Mouse (Mus musculus) thymus, postnatal 4 days (tissue): ENCODE measurements around the gene Tmem115.
"Not testable (repeated sequence)": the region's sequence is repeated elsewhere in the genome, so short reads cannot be mapped to it uniquely, and the experiment has no call there.

Source experiments
- DNase-seq: peaks from one replicate; pipeline ENCODE4 v3.0.0; 2021

Gene Tmem115

DNA sequence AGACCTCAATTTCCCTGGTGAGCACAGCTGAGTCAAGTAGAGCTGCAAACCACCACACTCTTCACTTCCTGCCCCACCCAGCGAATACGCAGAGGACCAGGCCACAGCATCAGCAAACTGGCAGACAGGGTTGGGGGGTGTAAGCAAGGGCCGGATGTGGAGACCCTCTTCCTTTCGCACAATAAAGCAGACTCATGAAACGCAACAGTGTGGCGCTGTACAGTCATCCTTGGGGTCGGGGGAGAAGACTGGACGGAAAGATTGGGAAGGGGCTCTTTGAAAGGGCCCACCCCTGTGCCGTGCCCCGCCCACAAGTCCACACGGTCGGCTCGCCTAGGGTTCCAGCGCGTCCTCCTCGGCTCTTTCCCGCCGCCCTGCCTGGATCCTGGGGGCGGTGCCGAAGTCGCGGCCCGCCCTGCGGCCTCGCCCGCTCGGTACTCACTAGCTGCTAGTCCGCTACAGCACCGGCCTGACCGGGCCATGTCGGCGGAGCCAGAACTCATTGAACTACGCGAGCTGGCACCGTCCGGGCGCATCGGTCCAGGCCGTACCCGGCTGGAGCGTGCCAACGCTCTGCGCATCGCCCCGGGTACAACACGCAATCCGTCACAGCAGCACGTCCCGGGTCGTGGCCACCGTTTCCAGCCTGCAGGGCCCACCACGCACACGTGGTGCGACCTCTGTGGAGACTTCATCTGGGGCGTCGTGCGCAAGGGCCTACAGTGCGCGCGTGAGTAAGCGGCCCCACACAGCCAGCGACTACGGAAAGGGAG lies 17.6 kb downstream of the Tmem115 start, which contains the start of gene Rassf1:
Gene Rassf1 (plus strand): TSS at position 439 of the 773 bp plus-strand sequence.
- DNase-seq: peak; percentile 76

DNA sequence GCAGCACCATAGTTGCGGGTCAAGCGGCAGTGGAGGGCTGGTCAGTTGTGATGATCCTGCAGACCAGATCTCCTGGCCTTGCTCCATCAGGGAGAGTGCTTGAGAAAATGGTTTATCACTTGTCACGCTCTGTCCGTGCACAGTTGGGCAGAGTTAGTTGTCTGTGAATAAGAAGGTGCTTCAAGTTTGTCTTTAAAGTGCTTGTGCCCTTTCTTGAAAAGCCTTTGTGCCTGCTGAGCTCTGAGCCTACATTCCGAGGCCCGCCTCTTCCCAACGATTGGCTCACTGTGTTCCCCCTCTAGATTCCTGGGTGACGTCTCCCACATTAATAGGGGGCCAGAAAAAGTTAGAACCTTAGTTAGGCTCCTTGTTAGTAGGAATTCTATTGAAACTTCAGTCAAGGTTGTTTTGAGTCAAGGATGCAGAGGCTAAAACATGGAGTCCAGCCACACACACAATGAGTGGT lies 18.2 kb downstream of the Tmem115 start:
- no peak for DNase-seq

DNA sequence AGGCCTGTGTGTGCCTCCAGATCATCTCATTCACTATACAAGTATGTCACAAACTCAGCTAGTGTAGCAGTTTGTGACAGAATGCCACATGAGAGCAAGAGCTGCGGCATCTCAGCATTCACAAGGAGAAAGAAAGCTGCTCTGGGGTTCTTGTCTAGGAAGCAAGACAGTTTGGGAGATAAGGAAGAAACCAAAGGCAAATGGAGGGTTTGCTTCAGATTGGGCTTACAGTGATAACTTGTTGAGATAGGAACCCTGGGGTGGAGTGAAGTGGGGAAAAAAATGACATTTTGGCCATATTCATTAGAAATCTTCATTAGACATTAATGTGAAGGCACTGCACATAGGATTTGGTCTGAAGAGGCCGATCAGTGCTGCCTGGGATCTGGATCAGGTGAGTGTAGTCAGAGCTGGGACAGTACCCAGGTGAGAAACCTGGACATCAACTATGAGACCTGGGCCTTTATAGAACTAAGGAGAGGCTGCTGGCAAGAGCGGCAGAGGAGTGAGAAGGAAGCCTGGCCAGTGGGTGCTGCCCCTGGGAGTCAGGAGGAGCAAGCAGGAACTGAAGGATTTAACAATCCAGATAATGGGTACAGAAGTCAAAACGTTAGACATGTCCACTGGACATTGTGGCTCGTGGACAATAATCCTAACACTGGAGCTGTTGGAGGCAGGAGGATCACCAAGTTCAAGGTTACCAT lies 19.1 kb downstream of the Tmem115 start:
- no peak for DNase-seq

DNA sequence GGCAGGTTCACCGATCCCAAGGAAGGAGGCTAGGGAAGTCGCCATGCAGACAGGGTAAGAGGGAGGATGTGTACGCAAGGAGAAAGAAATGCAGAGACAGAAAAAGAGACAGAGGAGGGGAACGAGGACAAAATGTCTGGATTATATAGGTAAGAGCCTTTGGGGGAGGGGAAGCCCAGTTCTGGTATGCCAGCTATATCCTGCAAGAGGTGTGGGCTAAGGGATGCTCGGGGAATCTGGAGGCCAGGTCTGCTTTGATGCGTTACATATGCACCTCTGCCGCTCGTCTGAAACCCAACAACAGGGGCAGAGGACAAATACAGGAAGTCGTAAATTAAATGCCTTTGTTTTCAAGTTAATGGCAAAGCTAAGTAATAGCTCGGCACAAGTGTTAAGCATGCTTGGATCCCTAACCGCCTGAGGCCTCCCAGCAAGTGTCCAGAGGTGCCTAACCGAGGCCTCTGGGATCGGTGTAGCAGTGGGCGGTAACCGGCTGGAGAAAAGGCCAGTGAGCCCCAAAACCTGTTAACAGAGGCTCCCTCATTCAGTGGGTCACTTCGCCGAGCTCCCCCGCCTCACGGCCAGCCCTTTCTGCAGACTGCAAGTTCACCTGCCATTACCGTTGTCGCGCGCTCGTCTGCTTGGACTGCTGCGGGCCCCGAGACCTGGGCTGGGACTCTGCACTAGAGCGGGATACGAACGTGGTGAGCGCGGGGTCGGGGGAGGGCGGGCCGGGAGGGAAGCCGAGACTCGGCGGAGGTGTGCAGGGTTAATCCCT lies 20.0 kb downstream of the Tmem115 start:
- DNase-seq: peak; percentile 73

DNA sequence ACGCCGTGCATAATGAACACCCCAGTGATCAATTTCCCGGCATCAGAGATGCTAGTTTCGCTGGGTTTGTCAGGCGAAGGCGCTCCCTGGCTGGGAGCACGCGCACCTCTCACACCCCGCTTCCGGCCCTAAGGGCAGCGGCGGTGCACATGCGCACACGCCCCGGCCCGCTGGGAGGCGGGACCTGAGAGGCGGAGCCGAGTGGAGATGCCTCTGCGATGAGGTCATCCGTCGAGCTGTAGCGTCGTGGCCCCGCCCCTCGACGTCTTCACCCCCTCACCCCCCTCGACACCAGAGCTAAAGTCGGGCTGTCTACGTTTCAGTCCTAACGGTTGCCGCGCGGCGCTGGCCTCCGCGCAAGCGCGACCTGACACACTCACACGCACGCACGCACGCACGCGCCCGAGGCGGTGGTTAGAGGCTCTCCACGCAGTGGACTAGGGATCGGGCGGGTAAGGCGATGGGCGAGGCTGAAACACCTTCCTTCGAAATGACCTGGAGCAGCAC lies 20.6 kb downstream of the Tmem115 start:
- DNase-seq: peak; percentile 97

DNA sequence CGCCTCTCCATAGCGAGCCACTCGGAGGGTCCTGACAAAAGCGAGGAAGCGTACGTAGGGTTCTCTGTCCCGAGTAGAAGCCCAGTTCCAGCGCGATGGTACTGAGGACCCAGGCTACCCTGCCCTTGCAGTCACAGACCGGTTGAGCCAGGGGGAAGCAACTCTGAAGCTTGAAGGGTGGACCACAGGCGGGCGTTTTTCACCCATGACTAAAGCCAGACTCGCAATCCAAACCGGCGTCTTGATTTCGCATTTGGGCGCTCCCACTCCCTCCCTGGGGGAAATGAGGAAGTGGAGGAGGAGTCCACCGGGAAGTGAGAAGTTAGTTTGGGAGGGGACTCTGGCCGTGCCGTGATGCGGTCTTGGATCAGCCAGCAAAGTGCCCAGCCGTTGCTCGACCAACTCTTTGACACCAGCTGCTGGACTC lies 21.3 kb downstream of the Tmem115 start:
- DNase-seq: no peak

DNA sequence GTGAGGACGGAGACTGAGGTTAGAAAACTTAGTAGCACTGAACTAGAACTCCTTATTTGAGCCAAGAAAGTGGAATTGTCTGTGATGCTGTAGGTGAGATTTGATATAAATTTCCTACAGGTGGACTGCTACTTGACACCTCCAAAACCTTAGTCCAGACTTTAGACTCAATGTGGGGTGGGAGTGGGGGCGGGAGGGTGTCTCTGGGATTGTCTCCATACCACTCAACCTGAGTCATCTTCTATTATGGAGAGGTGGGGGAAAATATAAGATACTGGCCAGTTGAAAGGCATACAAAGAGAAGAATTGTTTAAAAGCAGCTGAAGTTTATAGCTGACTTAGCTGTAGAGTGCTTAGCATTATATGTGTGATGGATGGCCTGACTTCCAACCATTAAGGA lies 22.0 kb downstream of the Tmem115 start:
- DNase-seq: no peak

DNA sequence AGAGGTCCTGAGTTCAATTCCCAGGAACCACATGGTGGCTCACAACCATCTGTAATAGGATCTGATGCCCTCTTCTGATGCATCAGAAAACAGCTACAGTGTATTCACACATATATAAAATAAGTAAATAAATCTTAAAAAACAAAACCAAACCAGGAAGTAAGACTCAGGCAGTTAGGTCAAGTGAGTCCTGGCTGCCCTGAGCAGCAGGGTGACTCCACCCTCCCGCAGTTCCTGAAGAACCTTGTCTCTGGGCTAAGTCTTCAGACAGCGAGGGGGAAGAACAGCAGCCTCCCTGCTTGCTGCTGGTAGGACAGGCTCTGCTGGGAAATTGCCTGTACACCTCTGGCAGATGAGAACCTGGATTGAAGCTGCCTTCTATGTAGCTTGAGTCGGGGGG lies 22.6 kb downstream of the Tmem115 start:
- no peak for DNase-seq

DNA sequence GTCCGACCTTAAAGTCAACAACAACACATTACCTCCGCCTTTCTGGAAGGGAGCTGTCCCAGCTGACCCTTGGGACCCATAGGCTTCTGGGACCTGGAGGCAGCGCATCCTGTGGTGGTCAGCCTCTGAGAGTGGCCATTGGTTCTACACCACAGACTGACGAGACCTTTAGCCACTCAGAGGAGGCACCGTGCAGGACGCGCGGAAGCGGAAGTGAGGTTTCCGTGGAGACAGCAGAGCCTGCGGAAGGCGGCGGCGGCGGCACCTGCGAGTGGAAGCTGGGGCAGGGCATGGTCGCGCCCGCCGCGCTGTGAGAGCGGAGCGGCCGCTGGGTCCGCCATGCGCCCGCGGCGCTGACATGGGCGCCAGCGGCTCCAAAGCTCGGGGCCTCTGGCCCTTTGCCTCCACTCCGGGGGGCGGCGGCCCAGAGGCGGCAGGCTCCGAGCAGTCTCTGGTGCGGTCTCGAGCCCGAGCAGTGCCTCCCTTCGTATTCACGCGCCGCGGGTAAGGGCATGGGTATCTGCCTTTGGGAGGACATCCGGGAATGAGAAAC lies 29.4 kb downstream of the Tmem115 start, which contains the start of gene Tusc2:
Gene Tusc2 (plus strand): TSS at position 227 of the 553 bp plus-strand sequence.
- DNase-seq: peak; percentile 94

DNA sequence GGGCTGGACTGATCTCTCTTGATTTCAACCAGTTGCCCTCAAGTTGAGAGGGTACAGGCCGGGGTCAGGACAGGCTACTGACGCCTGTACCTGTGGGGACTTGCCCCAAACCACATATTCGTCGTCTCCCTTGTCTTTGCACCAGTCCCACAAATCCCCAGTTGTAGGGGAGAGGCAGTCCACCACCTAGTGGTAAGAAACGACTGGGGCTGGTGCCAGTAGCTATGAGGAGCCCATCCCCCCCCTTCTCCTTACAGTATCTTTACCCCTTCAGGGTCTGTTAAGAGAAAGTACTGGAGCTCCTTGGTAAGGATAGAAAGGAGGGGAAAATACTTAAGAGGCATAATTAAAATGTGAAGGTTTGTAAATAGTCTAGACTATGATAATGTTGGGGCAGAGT lies 31.8 kb downstream of the Tmem115 start:
- not testable (repeated sequence) for DNase-seq

DNA sequence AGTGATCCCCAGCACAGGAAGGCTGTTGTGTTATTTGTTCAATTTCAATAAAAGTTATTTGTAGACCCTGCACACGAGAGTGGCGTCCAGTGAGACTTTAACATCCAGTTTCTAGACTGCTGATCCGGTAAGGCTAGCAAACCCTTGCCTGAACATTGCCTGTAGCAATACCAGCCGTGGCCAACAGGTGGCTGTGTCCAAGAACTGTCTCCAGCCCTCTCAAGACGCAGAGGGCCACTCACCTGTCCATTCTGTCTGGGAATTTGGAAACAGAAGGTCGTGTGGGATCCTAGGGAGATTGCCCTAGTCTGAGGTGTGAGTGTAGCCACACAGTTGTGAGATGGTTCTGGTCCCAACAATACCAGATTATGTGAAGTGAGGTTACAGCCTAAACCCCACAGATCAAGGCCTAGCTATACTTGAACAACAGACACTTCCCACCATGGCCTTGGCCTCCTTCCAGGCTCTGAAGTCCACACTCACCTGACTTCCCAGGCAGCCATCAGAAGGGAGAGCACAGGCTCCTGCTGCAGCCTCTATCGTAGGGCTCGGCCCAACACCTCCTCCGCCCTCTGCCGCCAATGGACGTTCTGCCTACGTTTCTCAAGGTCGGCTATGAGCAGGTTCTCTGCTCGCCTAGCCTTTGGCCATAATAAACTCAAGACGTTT lies 32.4 kb downstream of the Tmem115 start:
- peak; percentile 92 for DNase-seq

DNA sequence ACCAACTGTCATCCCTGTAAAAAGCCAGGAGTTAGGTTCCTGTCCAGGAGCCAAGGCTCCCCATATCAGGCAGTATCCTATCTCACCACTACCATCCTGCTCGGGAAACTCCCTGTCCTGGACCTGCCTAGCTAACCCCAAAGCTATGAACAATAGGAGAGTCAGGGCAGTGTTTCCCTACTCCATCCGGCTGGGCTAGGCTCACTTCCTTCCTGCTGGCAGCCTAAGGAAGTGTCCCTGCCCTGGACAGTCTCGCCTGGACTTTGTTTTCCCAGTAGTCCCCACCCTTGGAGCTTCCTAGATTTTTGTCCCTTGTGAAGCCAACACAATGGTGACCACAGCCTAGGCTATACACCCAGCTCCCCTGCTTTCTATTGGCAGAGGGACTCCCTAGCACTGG lies 33.1 kb downstream of the Tmem115 start:
- DNase-seq: no peak

DNA sequence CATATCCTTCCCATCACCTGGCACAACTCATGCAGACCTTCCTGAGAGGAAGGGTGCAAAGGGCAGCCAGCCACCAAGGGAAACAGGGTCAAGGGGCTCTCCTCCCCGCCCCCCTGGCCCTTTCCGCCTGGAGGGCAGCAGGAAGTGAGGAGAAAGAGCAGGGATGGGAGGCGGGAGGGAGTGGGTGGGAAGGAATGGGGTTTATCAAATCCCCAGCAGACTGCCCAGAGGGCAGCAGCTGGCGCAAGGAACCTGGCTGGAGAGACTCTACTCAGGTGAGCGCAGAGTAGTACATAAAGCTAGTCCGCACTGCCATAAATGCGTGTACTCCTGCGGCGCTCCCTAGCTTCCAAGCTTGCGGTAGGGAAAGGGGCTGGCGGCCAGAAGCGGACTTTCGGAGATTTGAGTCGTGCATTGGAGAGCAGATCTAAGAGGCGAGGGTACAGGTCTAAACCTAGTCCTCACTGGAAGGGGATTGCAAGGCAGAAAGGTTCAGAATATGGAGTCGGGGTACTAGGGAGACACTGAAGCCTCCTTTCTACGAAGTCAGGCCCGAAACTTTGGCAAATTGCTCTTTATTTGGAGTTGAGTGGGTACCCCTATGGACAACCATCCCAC lies 34.1 kb downstream of the Tmem115 start, which contains the start of gene Hyal2:
Gene Hyal2 (plus strand): TSS at position 244 of the 618 bp plus-strand sequence.
- DNase-seq: no peak

DNA sequence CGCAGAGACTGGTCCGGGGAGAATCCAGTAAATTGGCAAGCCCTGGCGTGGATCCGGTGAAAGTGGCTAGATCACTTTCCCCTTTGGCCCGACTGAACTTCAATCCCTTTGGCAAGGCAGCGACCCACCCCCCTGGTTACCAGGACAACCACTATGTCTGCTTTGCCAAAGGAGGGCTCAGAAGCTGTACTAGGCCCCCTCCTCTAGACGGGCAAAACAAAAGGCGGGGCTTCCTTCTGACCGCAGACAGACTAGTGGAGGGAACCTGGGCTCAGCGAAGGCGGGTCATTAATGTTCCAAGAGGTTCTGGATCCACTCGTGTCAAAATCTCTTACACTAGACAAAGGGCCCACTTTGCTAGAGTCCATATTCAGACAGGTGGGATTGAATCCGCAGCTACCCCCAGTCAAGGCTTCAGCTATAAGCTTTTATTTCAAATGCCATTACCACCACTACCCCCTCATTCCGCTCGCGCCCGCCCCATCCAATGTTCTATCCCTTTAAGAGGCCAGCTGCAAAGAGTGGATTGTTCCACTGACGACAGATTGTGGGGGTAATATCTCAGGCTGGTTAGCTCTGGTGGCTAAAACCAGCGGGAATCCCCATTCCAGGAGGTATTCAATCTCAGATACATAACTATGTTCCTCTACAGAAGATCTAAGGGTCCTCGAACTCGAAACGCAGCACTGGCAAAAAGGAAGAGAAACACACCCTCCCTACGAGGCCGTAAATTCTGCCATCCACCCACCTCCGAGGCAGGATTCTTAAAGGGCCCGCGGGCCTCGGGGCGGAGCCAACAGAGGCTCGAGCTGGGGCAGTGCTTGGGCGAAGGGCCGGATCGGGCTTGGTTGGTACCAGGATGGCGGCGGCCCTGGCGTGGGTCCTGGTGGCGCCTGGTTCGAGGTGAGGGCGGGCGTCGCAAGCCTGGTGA lies 34.9 kb downstream of the Tmem115 start:
- DNase-seq: peak; percentile 83

DNA sequence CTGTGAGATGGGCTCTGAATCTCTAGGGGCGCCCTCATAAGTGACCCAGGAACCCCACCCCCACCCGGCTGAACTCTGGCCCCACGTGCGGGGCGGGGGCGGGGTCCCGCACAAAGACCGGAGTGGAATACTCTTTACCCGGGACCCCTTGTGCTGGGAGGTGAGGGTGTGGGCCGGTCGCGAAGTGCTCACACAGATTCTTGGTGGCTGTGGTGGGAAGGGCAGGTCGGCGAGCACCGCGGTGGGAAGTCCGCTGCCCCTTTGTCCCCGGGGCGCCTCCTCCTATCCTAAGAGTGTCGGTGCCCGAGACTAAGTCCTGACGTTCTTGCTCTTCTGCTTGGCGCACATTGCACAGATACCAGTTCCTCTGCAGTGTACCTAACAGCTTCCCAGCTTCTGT lies 35.5 kb downstream of the Tmem115 start:
- DNase-seq: no peak

DNA sequence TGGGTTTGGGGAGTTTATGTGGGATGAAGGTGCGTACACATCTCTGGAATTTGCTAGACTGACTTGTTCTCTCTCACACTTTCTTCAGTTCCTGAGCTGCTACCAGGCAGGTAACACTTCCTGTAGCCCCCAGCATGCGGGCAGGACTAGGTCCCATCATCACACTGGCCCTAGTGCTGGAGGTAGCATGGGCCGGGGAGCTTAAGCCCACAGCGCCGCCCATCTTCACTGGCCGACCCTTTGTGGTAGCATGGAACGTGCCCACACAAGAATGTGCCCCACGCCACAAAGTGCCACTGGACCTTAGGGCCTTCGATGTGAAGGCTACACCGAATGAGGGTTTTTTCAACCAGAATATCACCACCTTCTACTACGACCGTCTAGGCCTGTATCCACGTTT lies 36.3 kb downstream of the Tmem115 start:
- DNase-seq: no peak

DNA sequence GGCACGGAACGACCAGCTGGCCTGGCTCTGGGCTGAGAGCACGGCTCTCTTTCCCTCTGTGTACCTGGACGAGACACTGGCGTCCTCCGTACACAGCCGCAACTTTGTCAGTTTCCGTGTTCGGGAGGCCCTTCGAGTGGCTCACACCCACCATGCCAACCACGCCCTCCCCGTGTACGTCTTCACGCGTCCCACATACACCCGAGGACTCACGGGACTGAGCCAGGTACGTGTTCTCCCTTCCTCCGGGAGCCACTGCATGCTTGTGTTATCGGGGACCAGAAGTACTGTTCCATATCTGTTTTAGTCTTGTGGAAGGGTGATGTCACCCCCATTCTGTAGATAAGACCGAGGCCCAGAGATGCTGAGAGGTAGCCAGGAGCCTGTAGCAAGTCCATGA lies 37.1 kb downstream of the Tmem115 start:
- no peak for DNase-seq

DNA sequence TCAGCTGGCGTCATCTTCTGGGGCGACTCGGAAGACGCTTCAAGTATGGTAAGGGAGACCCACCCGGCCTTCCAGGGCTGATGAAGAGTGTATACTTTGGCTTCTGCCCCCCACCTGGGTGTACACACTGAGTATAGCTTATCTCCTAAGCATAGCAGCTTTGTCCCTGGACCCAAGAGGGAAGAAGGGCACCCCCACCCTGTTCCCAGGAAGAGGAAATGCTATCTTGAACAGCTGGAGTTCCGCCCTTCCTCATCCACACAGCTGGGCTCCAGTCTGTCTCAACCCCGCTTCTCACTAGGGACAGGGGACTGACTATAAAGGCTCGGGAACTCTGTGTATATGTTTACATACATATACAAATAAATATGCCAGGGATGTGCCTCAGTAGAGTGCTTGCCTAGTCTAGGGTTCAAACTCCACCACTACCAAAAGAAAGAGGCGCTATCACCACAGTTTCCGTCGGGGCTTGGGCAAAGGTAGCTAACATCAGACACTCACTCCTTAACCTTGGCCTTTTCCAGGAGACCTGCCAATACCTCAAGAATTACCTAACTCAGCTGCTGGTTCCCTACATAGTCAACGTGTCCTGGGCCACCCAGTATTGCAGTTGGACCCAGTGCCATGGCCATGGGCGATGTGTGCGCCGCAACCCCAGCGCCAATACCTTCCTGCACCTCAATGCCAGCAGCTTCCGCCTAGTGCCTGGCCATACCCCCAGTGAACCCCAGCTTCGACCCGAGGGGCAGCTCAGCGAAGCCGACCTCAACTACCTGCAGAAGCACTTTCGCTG lies 38.0 kb downstream of the Tmem115 start:
- DNase-seq: no peak

DNA sequence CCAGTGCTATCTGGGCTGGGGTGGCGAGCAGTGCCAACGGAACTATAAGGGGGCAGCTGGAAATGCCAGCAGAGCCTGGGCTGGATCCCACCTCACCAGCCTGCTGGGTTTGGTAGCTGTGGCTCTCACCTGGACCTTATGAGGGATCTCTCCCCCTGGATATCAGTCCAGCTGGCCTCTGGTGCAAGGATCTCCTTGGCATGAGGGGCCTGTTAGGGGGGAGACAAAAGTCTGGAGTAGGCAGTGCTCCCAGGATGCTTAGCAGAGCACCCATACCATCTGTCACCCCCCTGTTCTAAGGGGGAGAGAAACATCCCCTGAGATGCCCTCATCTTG lies 38.5 kb downstream of the Tmem115 start:
- DNase-seq: no peak

DNA sequence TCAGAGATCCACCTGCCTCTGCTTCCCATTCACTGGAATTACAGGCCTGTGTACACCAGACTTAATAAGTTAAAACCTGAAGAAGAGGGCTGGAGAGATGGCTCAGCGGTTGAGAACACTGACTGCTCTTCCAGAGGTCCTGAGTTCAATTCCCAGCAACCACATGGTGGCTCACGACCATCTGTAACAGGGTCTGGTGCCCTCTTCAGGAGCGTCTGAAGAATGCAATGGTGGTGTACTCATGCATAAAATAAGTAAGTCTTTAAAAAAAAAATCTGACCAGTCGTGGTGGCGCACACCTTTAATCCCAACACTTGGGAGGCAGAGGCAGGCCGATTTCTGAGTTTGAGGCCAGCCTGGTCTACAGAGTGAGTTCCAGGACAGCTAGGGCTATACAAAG lies 40.0 kb downstream of the Tmem115 start:
- not testable (repeated sequence) for DNase-seq
